Mouse (Mus musculus): Measurements from ENCODE around the gene Fzd4. TPM values are rescaled to one million over a fixed set of nuclear protein-coding genes. Genes with fewer than 3 reads are reported as not detected.

Gene Fzd4
- polyA plus RNA-seq, 1 experiment from 2014 or later: 14.4 TPM

- no peak for ATAC-seq (ENCODE audit: low read depth)
- Histone ChIP-seq H3K4me1 (replicated peaks; ENCODE audit: control insufficient read depth, insufficient read depth, low read length) (peaks cover 32% of the 10 kb centered on the region), H3K36me3 (ENCODE audit: control insufficient read depth, insufficient read depth, low read length) (peaks cover 6% of the 10 kb centered on the region), H3K27ac (ENCODE audit: low read length) (peak overlapping the region; percentile 67), H3K4me3 (ENCODE audit: low read length) (peak overlapping the region; percentile 46), H3K27me3 (ENCODE audit: control insufficient read depth, insufficient read depth, low read depth, low read length) (no peaks in the 10 kb centered on the region), H3K9ac (ENCODE audit: low read length) (peak overlapping the region; percentile 55), H3K4me2 (ENCODE audit: low read depth, low read length) (peak overlapping the region; percentile 54), H3K9me3 (ENCODE audit: control insufficient read depth, low read length) (no peaks in the 10 kb centered on the region)
- 27% methylated on average over 1 of the region's 1 CpGs for whole genome bisulfite sequencing
Observed at GRCm38 (mm10) chr7:89406011-89406410, 1.9 kb downstream of the Fzd4 start.

- H3K9ac ChIP-seq (ENCODE audit: low read length): peak overlapping the region; percentile 30; the same call in 1 of the 2 replicates
- H3K9me3 ChIP-seq (ENCODE audit: control insufficient read depth, low read length): no peaks in the 10 kb centered on the region
Observed at GRCm38 (mm10) chr7:89407006-89407940, 3.1 kb downstream of the Fzd4 start.

DNA sequence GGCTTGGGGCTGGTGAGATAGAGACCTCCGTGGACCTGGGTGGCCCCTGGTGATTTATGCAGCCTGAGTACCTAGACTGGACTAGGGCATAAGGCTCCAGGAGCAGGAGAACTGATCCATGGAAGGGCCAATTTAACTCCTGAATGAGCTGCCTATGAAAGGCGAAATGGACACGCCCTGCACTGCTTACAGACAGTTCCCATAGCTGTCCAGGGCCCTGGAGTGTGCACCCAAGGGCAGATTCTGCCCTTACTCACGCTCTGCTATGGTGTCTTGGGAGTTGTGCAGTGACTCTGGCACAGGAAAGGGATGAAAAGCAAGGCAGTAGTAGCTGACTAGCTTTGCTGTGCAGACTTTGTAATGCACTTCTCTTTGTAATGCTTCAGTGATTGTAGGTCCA, 6.1 kb downstream of the Fzd4 start:
- no peak overlapping the region for H3K4me3 ChIP-seq (ENCODE audit: low read length)
- H3K27me3 ChIP-seq (ENCODE audit: control insufficient read depth, insufficient read depth, low read depth, low read length): no peaks in the 10 kb centered on the region
- WGBS: 77% methylated on average over 4 of the region's 4 CpGs
- no peak overlapping the region for H3K4me2 ChIP-seq (ENCODE audit: low read depth, low read length)
- ATAC-seq (ENCODE audit: low read depth): no peak
- H3K4me1 ChIP-seq (replicated peaks; ENCODE audit: control insufficient read depth, insufficient read depth, low read length): peaks cover 30% of the 10 kb centered on the region
- H3K27ac ChIP-seq (ENCODE audit: low read length): no peak overlapping the region
- peaks cover 9% of the 10 kb centered on the region for H3K36me3 ChIP-seq (ENCODE audit: control insufficient read depth, insufficient read depth, low read length)
- H3K9me3 ChIP-seq (ENCODE audit: control insufficient read depth, low read length): no peaks in the 10 kb centered on the region
- no peak overlapping the region for H3K9ac ChIP-seq (ENCODE audit: low read length)

More at GRCm38 (mm10) chr7:89407006-89407940, 3.1 kb downstream of the Fzd4 start:
- Histone ChIP-seq H3K4me3 (ENCODE audit: low read length) (peak overlapping the region; percentile 26), H3K27ac (ENCODE audit: low read length) (peak overlapping the region; percentile 73), H3K36me3 (ENCODE audit: control insufficient read depth, insufficient read depth, low read length) (peaks cover 7% of the 10 kb centered on the region), H3K4me2 (ENCODE audit: low read depth, low read length) (peak overlapping the region; percentile 44), H3K4me1 (replicated peaks; ENCODE audit: control insufficient read depth, insufficient read depth, low read length) (peaks cover 27% of the 10 kb centered on the region), H3K27me3 (ENCODE audit: control insufficient read depth, insufficient read depth, low read depth, low read length) (no peaks in the 10 kb centered on the region)
- 69% methylated on average over 24 of the region's 24 CpGs for WGBS
- ATAC-seq (ENCODE audit: low read depth): no peak

GRCm38 (mm10) chr7:89411346-89411745, 7.2 kb downstream of the Fzd4 start:
- H3K27me3 ChIP-seq (ENCODE audit: control insufficient read depth, insufficient read depth, low read depth, low read length): no peaks in the 10 kb centered on the region
- ATAC-seq (ENCODE audit: low read depth): peak; percentile 45
- no peak overlapping the region for H3K4me3 ChIP-seq (ENCODE audit: low read length)
- peaks cover 33% of the 10 kb centered on the region for H3K4me1 ChIP-seq (replicated peaks; ENCODE audit: control insufficient read depth, insufficient read depth, low read length)
- peaks cover 9% of the 10 kb centered on the region for H3K36me3 ChIP-seq (ENCODE audit: control insufficient read depth, insufficient read depth, low read length)
- no peak overlapping the region for H3K4me2 ChIP-seq (ENCODE audit: low read depth, low read length)
- H3K9ac ChIP-seq (ENCODE audit: low read length): no peak overlapping the region
- H3K27ac ChIP-seq (ENCODE audit: low read length): peak overlapping the region; percentile 41; the same call in 1 of the 2 replicates
- no peaks in the 10 kb centered on the region for H3K9me3 ChIP-seq (ENCODE audit: control insufficient read depth, low read length)
- 62% methylated on average over 3 of the region's 3 CpGs for WGBS

DNA sequence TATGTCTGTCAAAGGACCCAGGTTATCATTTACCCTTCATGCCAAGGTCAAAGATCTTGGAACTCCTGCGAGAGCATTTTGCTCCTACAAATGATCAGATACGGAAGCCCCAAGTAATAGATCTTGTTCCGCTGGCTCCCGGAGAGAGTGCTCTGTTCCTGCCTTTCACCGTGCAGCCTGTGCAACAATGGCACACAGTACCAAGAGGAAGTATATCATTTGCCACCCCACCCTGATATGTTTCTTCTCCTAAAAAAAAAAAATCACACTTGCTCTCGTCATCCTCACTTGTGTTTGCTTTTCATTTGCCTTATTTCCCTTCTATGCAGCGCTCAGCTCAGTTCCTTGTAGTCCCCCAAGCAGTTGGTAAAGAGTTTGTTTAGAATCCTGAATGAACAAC, 7.9 kb downstream of the Fzd4 start:
- Histone ChIP-seq H3K9me3 (ENCODE audit: control insufficient read depth, low read length) (no peaks in the 10 kb centered on the region), H3K27ac (ENCODE audit: low read length) (no peak overlapping the region; the same call in 1 of the 2 replicates), H3K27me3 (ENCODE audit: control insufficient read depth, insufficient read depth, low read depth, low read length) (no peaks in the 10 kb centered on the region), H3K36me3 (ENCODE audit: control insufficient read depth, insufficient read depth, low read length) (peaks cover 9% of the 10 kb centered on the region), H3K4me3 (ENCODE audit: low read length) (no peak overlapping the region), H3K9ac (ENCODE audit: low read length) (no peak overlapping the region), H3K4me2 (ENCODE audit: low read depth, low read length) (no peak overlapping the region), H3K4me1 (replicated peaks; ENCODE audit: control insufficient read depth, insufficient read depth, low read length) (peaks cover 28% of the 10 kb centered on the region)
- peak; percentile 36; the same call in 1 of the 2 replicates for ATAC-seq (ENCODE audit: low read depth)
- 68% methylated on average over 7 of the region's 7 CpGs for WGBS

GRCm38 (mm10) chr7:89416027-89416426, 11.9 kb downstream of the Fzd4 start:
- peaks cover 16% of the 10 kb centered on the region for H3K4me1 ChIP-seq (replicated peaks; ENCODE audit: control insufficient read depth, insufficient read depth, low read length)
- no peak overlapping the region for H3K27ac ChIP-seq (ENCODE audit: low read length)
- 0 out of 2 replicates have a peak, but pooled peaks cover under 1% of the 10 kb centered on the region for H3K9me3 ChIP-seq (ENCODE audit: control insufficient read depth, low read length)
- H3K36me3 ChIP-seq (ENCODE audit: control insufficient read depth, insufficient read depth, low read length): peaks cover 3% of the 10 kb centered on the region; the same call in 1 of the 2 replicates
- H3K9ac ChIP-seq (ENCODE audit: low read length): no peak overlapping the region
- ATAC-seq (ENCODE audit: low read depth): no peak
- no peaks in the 10 kb centered on the region for H3K27me3 ChIP-seq (ENCODE audit: control insufficient read depth, insufficient read depth, low read depth, low read length)
- WGBS: 51% methylated on average over 4 of the region's 4 CpGs
- H3K4me2 ChIP-seq (ENCODE audit: low read depth, low read length): no peak overlapping the region
- H3K4me3 ChIP-seq (ENCODE audit: low read length): no peak overlapping the region

GRCm38 (mm10) chr7:89417707-89418106, 13.6 kb downstream of the Fzd4 start:
- Histone ChIP-seq H3K27me3 (ENCODE audit: control insufficient read depth, insufficient read depth, low read depth, low read length) (no peaks in the 10 kb centered on the region), H3K36me3 (ENCODE audit: control insufficient read depth, insufficient read depth, low read length) (no peaks in the 10 kb centered on the region), H3K9ac (ENCODE audit: low read length) (no peak overlapping the region), H3K4me2 (ENCODE audit: low read depth, low read length) (no peak overlapping the region), H3K27ac (ENCODE audit: low read length) (peak overlapping the region; percentile 36; the same call in 1 of the 2 replicates), H3K4me1 (replicated peaks; ENCODE audit: control insufficient read depth, insufficient read depth, low read length) (peaks cover 14% of the 10 kb centered on the region), H3K9me3 (ENCODE audit: control insufficient read depth, low read length) (0 out of 2 replicates have a peak, but pooled peaks cover 2% of the 10 kb centered on the region), H3K4me3 (ENCODE audit: low read length) (no peak overlapping the region)
- peak; percentile 3; the same call in 1 of the 2 replicates for ATAC-seq (ENCODE audit: low read depth)
- WGBS: 69% methylated on average over 2 of the region's 2 CpGs

GRCm38 (mm10) chr7:89418127-89418653, 14.0 kb downstream of the Fzd4 start:
- H3K9me3 ChIP-seq (ENCODE audit: control insufficient read depth, low read length): 0 out of 2 replicates have a peak, but pooled peaks cover 2% of the 10 kb centered on the region
- H3K27ac ChIP-seq (ENCODE audit: low read length): peak overlapping the region; percentile 52
- peak; percentile 53 for ATAC-seq (ENCODE audit: low read depth)

More at GRCm38 (mm10) chr7:89418127-89418653, 14.0 kb downstream of the Fzd4 start:
- no peak overlapping the region for H3K4me2 ChIP-seq (ENCODE audit: low read depth, low read length)
- H3K4me1 ChIP-seq (replicated peaks; ENCODE audit: control insufficient read depth, insufficient read depth, low read length): peaks cover 14% of the 10 kb centered on the region
- H3K27me3 ChIP-seq (ENCODE audit: control insufficient read depth, insufficient read depth, low read depth, low read length): no peaks in the 10 kb centered on the region
- H3K36me3 ChIP-seq (ENCODE audit: control insufficient read depth, insufficient read depth, low read length): no peaks in the 10 kb centered on the region
- WGBS: 51% methylated on average over 8 of the region's 8 CpGs
- H3K4me3 ChIP-seq (ENCODE audit: low read length): no peak overlapping the region
- no peak overlapping the region for H3K9ac ChIP-seq (ENCODE audit: low read length)
